Mouse (Mus musculus) hindbrain, embryonic 10.5 days (tissue): ENCODE measurements around the gene Lce1g. TPM values are rescaled to one million over a fixed set of nuclear protein-coding genes. Genes with fewer than 3 reads are reported as not detected.

ENCODE experiments used
- polyA plus RNA-seq: library from polyadenylated mRNA; unstranded; fragments of >200 nt; fragmentation: Nextera tagmentation; extraction: Ambion mirVana; gene quantifications from 2 replicates; pipeline ENCODE4 v1.2.1, GENCODE M21; 2016

Lce1g gene
- polyA plus RNA-seq, 1 experiment from 2014 or later: not detected

Other genes starting within 250 kb of the Lce1g start
- gene 2310046K23Rik, start 217.8 kb downstream of the Lce1g start, polyA plus RNA-seq: not detected in 2 replicates
- gene Ivl, start 178.6 kb downstream of the Lce1g start, polyA plus RNA-seq: not detected in 2 replicates
- not detected in 2 replicates for gene Smcp, start 163.3 kb downstream of the Lce1g start, polyA plus RNA-seq
- gene 2210017I01Rik, start 144.8 kb downstream of the Lce1g start, polyA plus RNA-seq: not detected in 2 replicates
- gene Lce6a, start 130.7 kb downstream of the Lce1g start, polyA plus RNA-seq: not detected in 2 replicates
- not detected in 2 replicates for gene Lce1a1, start 104.0 kb downstream of the Lce1g start, polyA plus RNA-seq
- not detected in 2 replicates for gene Lce1b, start 95.4 kb downstream of the Lce1g start, polyA plus RNA-seq
- not detected in 2 replicates for gene Lce1a2, start 82.0 kb downstream of the Lce1g start, polyA plus RNA-seq
- gene Lce1c, start 73.1 kb downstream of the Lce1g start, polyA plus RNA-seq: not detected in 2 replicates
- not detected in 2 replicates for gene Lce1d, start 65.1 kb downstream of the Lce1g start, polyA plus RNA-seq
- gene Lce1e, start 43.3 kb downstream of the Lce1g start, polyA plus RNA-seq: not detected in 2 replicates
- gene Lce1f, start 32.0 kb downstream of the Lce1g start, polyA plus RNA-seq: not detected in 2 replicates
- gene Gm38119, start 13.2 kb downstream of the Lce1g start, polyA plus RNA-seq: not detected in 2 replicates
- gene Lce1h, start 12.7 kb upstream of the Lce1g start, polyA plus RNA-seq: not detected in 2 replicates
- gene Lce1i, start 26.6 kb upstream of the Lce1g start, polyA plus RNA-seq: not detected in 2 replicates
- gene Lce1j, start 38.2 kb upstream of the Lce1g start, polyA plus RNA-seq: not detected in 2 replicates
- not detected in 2 replicates for gene Lce1k, start 55.6 kb upstream of the Lce1g start, polyA plus RNA-seq
- not detected in 2 replicates for gene Kprp, start 74.9 kb upstream of the Lce1g start, polyA plus RNA-seq
- gene Lce1l, start 98.9 kb upstream of the Lce1g start, polyA plus RNA-seq: not detected in 2 replicates
- not detected in 2 replicates for gene 2310050C09Rik, start 117.9 kb upstream of the Lce1g start, polyA plus RNA-seq
- not detected in 2 replicates for gene Lce3a, start 173.9 kb upstream of the Lce1g start, polyA plus RNA-seq
- gene Lce3b, start 180.6 kb upstream of the Lce1g start, polyA plus RNA-seq: not detected in 2 replicates
- not detected in 2 replicates for gene Lce3c, start 192.1 kb upstream of the Lce1g start, polyA plus RNA-seq
- not detected in 2 replicates for gene Lce3d, start 205.1 kb upstream of the Lce1g start, polyA plus RNA-seq
- not detected in 2 replicates for gene Lce3e, start 214.7 kb upstream of the Lce1g start, polyA plus RNA-seq
- not detected in 2 replicates for gene Lce3f, start 239.9 kb upstream of the Lce1g start, polyA plus RNA-seq